Mouse (Mus musculus): ENCODE results near the gene Epn1. TPM values are rescaled to one million over a fixed set of nuclear protein-coding genes. Genes with fewer than 3 reads are reported as not detected.
A peak's percentile ranks its signal among the peaks of the same experiment; 100 is the strongest.
"Not testable (repeated sequence)": the region's sequence is repeated elsewhere in the genome, so short reads cannot be mapped to it uniquely, and the experiment has no call there.

The Epn1 gene
- polyA plus RNA-seq, 1 experiment from 2014 or later: 71.3 TPM

DNA sequence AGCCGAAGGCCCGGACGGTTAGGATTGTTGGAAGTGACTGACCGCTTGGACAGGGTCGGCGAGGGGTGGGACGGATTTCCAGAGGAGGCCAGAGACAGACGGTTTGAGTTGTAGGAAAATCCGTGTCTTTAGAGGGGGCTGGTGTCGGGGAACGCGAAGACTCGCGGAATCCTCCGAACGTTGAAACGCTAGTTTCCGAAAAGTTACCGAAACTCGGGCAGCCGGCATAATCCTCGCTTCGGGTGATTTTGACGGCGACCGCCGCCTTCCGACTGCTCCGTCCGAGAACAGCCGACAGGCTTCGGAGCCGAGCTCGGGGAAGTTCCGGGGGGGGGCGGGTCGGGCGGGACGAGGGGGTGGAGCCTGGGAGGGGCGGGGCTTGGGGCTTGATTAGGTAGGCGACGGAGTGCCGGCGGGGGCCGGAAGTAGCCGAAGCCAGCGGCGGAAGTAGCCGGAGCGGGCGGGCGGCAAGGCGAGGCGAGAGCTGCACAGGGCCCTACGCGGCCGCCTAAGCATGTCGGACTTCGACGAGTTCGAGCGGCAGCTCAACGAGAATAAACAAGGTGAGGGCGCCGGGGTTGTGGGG is 18.2 kb upstream of the Epn1 start, which contains the start of gene U2af2:
Gene U2af2, plus strand, starts transcription at position 370 of the 586 bp plus-strand sequence.
- Histone ChIP-seq H3K4me1 (ENCODE audit: control insufficient read depth, insufficient read depth, low read length) (peaks cover 23% of the 10 kb centered on the region), H3K27ac (ENCODE audit: low read depth, low read length) (peak within 1 kb of the TSS; percentile 98), H3K36me3 (ENCODE audit: control insufficient read depth, insufficient read depth, low read length) (peaks cover 13% of the 10 kb centered on the region), H3K4me3 (ENCODE audit: low read depth, low read length) (peak within 1 kb of the TSS; percentile 77), H3K27me3 (replicated peaks; ENCODE audit: control insufficient read depth, insufficient read depth, low read length) (peaks cover 13% of the 10 kb centered on the region; the same call in 1 of the 2 replicates), H3K4me2 (ENCODE audit: low read length) (peak within 1 kb of the TSS; percentile 73), H3K9me3 (replicated peaks; ENCODE audit: control insufficient read depth, low read length) (no peaks in the 10 kb centered on the region), H3K9ac (ENCODE audit: low read length) (peak within 1 kb of the TSS; percentile 93)
- WGBS: under 1% methylated on average over 58 of the region's 65 CpGs
- ATAC-seq: peak; percentile 81
- peak; percentile 95 for DNase-seq (ENCODE audit: low spot score)

DNA sequence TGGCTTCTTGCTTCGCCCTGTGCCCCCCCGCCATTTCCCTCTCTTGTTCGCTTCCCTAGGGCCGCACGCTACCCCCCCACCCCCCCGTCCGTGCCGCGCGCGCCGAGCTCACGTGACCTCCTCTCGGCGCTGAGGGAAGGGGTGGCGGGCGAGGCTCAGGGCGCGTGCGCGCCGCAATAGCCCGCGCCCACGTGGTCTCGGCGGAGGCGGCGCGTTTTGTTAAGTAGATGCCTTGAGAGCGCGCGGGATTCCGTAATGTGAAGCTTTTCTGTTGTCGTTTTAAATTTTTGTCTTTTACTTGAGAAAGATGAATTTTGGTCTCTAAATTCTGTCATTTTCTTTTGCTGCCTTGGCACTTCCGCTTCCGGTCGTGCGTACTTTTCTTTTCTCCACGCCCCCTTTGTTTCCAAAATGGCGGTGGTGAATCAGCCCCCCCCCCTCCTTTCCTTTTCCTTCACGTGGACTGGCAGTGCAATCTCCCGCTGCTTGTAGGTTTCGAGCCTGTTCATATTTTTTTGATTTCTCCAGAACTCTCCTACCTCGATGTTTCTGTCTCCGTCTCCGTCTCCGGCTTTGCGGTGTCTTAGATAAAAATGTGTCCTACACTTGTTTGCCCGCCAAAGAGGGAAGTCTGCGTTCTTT is 17.6 kb upstream of the Epn1 start:
- H3K9ac ChIP-seq (ENCODE audit: low read length): peak overlapping the region; percentile 93
- peak overlapping the region; percentile 77 for H3K4me3 ChIP-seq (ENCODE audit: low read depth, low read length)
- H3K9me3 ChIP-seq (replicated peaks; ENCODE audit: control insufficient read depth, low read length): no peaks in the 10 kb centered on the region
- DNase-seq (ENCODE audit: low spot score) (peak; percentile 94), ATAC-seq (peak; percentile 45)
- peaks cover 19% of the 10 kb centered on the region for H3K4me1 ChIP-seq (ENCODE audit: control insufficient read depth, insufficient read depth, low read length)
- peaks cover 7% of the 10 kb centered on the region; the same call in 1 of the 2 replicates for H3K27me3 ChIP-seq (replicated peaks; ENCODE audit: control insufficient read depth, insufficient read depth, low read length)
- H3K27ac ChIP-seq (ENCODE audit: low read depth, low read length): peak overlapping the region; percentile 98
- under 1% methylated on average over 45 of the region's 51 CpGs for WGBS
- H3K36me3 ChIP-seq (ENCODE audit: control insufficient read depth, insufficient read depth, low read length): peaks cover 19% of the 10 kb centered on the region
- peak overlapping the region; percentile 73 for H3K4me2 ChIP-seq (ENCODE audit: low read length)

DNA sequence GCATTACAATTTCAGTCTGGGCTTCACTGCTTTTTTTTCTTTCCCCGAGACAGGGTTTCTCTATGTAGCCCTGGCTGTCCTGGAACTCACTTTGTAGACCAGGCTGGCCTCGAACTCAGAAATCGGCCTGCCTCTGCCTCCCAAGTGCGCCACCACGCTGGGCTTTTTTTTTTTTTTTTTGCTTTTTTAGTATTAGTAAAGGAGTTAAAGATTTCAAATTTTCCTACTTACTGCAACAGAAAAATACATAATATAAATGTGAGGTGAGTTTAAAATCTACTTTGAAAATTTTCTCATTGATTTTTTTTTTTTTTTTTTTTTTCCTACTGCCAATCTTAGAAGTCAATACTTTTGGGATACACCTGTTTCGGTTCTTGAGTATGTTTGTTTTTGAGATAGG is 15.1 kb upstream of the Epn1 start:
- H3K27ac ChIP-seq (ENCODE audit: low read depth, low read length): no peak overlapping the region
- WGBS: 95% methylated on average over 6 of the region's 6 CpGs
- H3K36me3 ChIP-seq (ENCODE audit: control insufficient read depth, insufficient read depth, low read length): peaks cover 43% of the 10 kb centered on the region
- DNase-seq (ENCODE audit: low spot score) (no peak), ATAC-seq (no peak)
- H3K9ac ChIP-seq (ENCODE audit: low read length): no peak overlapping the region
- H3K27me3 ChIP-seq (replicated peaks; ENCODE audit: control insufficient read depth, insufficient read depth, low read length): no peaks in the 10 kb centered on the region
- no peak overlapping the region for H3K4me3 ChIP-seq (ENCODE audit: low read depth, low read length)
- no peak overlapping the region for H3K4me2 ChIP-seq (ENCODE audit: low read length)
- peaks cover 15% of the 10 kb centered on the region for H3K4me1 ChIP-seq (ENCODE audit: control insufficient read depth, insufficient read depth, low read length)
- no peaks in the 10 kb centered on the region for H3K9me3 ChIP-seq (replicated peaks; ENCODE audit: control insufficient read depth, low read length)

DNA sequence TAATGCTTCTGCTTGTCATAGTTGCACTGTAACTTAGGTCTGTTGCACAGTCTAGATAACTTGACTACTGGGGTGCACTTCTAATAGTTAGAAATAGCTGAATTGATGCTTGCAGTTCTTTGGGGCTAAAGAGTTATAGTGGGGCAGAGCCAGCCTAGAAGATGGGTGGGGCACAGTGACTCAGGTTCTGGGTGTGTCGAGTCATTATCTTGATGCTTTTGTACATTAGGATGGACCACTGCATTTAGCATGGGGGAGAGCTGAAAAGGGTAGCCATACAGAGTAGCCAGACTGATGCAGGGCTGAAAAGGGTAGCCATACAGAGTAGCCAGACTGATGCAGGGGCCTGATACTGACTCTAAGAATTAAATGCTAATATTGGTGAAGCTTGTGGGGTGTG is 6.4 kb upstream of the Epn1 start:
- no peak overlapping the region for H3K27ac ChIP-seq (ENCODE audit: low read depth, low read length)
- DNase-seq (ENCODE audit: low spot score): no peak
- H3K27me3 ChIP-seq (replicated peaks; ENCODE audit: control insufficient read depth, insufficient read depth, low read length): no peaks in the 10 kb centered on the region
- no peaks in the 10 kb centered on the region for H3K4me1 ChIP-seq (ENCODE audit: control insufficient read depth, insufficient read depth, low read length)
- H3K36me3 ChIP-seq (ENCODE audit: control insufficient read depth, insufficient read depth, low read length): peaks cover 98% of the 10 kb centered on the region
- no peak overlapping the region for H3K9ac ChIP-seq (ENCODE audit: low read length)
- ATAC-seq: no peak
- WGBS: 91% methylated on average over 1 of the region's 1 CpGs
- no peaks in the 10 kb centered on the region for H3K9me3 ChIP-seq (replicated peaks; ENCODE audit: control insufficient read depth, low read length)
- H3K4me2 ChIP-seq (ENCODE audit: low read length): no peak overlapping the region
- H3K4me3 ChIP-seq (ENCODE audit: low read depth, low read length): no peak overlapping the region

DNA sequence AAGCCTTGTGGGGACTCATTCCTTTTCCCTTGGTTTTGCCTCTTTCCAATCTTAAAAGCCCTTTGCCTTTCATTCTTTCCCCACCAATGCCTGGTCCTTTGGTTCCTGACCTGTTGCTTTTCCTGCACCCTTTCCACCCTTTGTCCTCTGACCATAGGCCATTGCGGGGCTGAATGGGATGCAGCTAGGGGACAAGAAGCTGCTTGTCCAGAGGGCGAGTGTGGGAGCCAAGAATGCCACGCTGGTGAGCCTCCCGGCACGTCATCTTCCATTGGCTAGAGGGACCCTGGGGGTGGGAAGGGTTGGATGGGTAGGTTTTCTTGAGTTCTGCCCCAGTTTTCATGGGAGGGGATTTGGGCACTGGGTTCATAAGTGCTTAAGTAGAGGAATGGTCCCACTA is 5.1 kb upstream of the Epn1 start:
- Histone ChIP-seq H3K27ac (ENCODE audit: low read depth, low read length) (no peak overlapping the region), H3K9me3 (replicated peaks; ENCODE audit: control insufficient read depth, low read length) (no peaks in the 10 kb centered on the region), H3K4me3 (ENCODE audit: low read depth, low read length) (no peak overlapping the region), H3K4me2 (ENCODE audit: low read length) (no peak overlapping the region), H3K36me3 (ENCODE audit: control insufficient read depth, insufficient read depth, low read length) (peaks cover 90% of the 10 kb centered on the region), H3K4me1 (ENCODE audit: control insufficient read depth, insufficient read depth, low read length) (no peaks in the 10 kb centered on the region), H3K9ac (ENCODE audit: low read length) (no peak overlapping the region), H3K27me3 (replicated peaks; ENCODE audit: control insufficient read depth, insufficient read depth, low read length) (no peaks in the 10 kb centered on the region)
- no peak for DNase-seq (ENCODE audit: low spot score)
- 94% methylated on average over 5 of the region's 5 CpGs for WGBS
- ATAC-seq: no peak

DNA sequence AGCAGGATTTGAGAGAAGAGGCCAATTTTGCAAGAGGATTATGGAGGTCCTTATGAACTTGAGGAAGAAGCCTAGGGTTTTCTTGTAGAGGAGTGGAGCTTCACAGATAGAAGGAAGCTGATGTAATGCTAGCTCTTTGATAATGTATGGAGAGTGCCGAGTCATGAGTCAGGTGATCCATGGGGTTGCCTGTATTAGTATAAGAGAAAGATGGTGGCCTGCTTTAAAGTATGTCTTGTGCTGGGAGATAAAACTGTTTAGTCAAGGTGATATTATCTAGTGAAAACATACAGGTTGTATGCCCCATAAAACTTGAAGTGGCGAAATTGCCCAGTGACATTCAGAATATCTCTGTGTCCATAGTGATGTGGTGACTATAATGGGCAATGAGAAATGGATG is 3.1 kb upstream of the Epn1 start:
- 88% methylated on average over 2 of the region's 2 CpGs for WGBS
- Histone ChIP-seq H3K27ac (ENCODE audit: low read depth, low read length) (no peak overlapping the region), H3K4me1 (ENCODE audit: control insufficient read depth, insufficient read depth, low read length) (peaks cover 12% of the 10 kb centered on the region), H3K27me3 (replicated peaks; ENCODE audit: control insufficient read depth, insufficient read depth, low read length) (no peaks in the 10 kb centered on the region), H3K9me3 (replicated peaks; ENCODE audit: control insufficient read depth, low read length) (no peaks in the 10 kb centered on the region), H3K9ac (ENCODE audit: low read length) (no peak overlapping the region), H3K36me3 (ENCODE audit: control insufficient read depth, insufficient read depth, low read length) (peaks cover 72% of the 10 kb centered on the region), H3K4me2 (ENCODE audit: low read length) (no peak overlapping the region), H3K4me3 (ENCODE audit: low read depth, low read length) (no peak overlapping the region)
- DNase-seq (ENCODE audit: low spot score) (no peak), ATAC-seq (no peak)

DNA sequence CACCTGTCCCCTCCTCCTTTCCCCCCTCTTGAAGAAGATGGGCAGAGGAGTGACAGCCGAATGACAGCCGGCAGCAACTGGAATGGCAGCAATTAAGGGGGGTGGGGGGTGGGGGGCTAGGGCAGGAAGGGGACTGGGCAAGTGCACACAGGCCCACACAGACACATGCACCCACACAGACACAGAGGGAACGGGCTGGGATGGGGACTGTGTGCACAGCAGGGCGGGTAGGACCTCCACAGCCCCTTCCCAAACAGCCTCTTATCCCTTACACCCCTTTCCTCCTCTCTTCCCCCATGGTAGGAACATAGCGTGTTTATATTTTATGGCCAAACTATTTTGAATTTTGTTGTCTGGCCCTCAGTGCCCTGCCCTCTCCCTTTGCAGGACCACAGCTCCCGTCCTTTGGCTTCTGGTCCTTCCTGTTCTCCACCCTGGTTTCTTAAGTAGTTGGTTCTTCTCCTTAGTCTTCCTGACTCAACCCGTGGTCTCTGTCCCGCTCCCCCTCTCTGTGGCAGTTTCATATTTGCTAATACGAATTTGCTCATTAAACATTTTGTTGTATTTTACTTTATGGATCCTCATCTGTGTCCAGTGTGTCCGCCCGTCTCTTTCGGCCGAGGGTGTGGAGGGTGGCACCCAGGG is 548 bp upstream of the Epn1 start:
- peak overlapping the region; percentile 36; the same call in 1 of the 2 replicates for H3K27ac ChIP-seq (ENCODE audit: low read depth, low read length)
- peak overlapping the region; percentile 84 for H3K4me2 ChIP-seq (ENCODE audit: low read length)
- peaks cover 62% of the 10 kb centered on the region for H3K36me3 ChIP-seq (ENCODE audit: control insufficient read depth, insufficient read depth, low read length)
- not testable (repeated sequence) for H3K9ac ChIP-seq (ENCODE audit: low read length); H3K27me3 ChIP-seq (replicated peaks; ENCODE audit: control insufficient read depth, insufficient read depth, low read length); H3K9me3 ChIP-seq (replicated peaks; ENCODE audit: control insufficient read depth, low read length); DNase-seq (ENCODE audit: low spot score)
- peaks cover 15% of the 10 kb centered on the region for H3K4me1 ChIP-seq (ENCODE audit: control insufficient read depth, insufficient read depth, low read length)
- peak overlapping the region; percentile 99 for H3K4me3 ChIP-seq (ENCODE audit: low read depth, low read length)
- 45% methylated on average over 9 of the region's 13 CpGs for WGBS
- peak; percentile 32 for ATAC-seq

DNA sequence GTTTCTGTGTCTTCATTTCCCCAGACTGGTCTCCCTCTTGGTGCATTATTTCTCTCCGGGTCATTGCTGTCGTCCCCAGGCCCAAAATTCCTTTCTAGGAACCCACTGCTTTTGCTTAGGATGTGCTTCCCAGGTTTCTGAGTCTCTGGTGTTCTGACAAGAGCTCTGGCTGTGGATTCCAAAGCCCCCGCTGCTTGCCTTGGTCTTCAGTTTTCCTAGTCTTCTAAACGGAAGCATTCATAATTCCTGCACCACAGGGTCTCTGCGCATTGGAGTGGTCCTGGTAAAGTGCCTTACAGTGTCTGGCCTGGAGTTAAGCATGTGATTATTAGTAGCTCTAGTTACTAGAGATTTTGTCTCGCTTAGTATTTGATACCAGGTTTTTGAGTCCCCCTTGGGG is 780 bp downstream of the Epn1 start:
- Histone ChIP-seq H3K36me3 (ENCODE audit: control insufficient read depth, insufficient read depth, low read length) (peaks cover 61% of the 10 kb centered on the region), H3K9ac (ENCODE audit: low read length) (peak overlapping the region; percentile 97), H3K4me1 (ENCODE audit: control insufficient read depth, insufficient read depth, low read length) (peaks cover 15% of the 10 kb centered on the region), H3K4me2 (ENCODE audit: low read length) (peak overlapping the region; percentile 84), H3K27me3 (replicated peaks; ENCODE audit: control insufficient read depth, insufficient read depth, low read length) (no peaks in the 10 kb centered on the region), H3K27ac (ENCODE audit: low read depth, low read length) (peak overlapping the region; percentile 84), H3K9me3 (replicated peaks; ENCODE audit: control insufficient read depth, low read length) (no peaks in the 10 kb centered on the region), H3K4me3 (ENCODE audit: low read depth, low read length) (peak overlapping the region; percentile 99)
- WGBS: 22% methylated on average over 6 of the region's 6 CpGs
- ATAC-seq (no peak), DNase-seq (ENCODE audit: low spot score) (no peak)

DNA sequence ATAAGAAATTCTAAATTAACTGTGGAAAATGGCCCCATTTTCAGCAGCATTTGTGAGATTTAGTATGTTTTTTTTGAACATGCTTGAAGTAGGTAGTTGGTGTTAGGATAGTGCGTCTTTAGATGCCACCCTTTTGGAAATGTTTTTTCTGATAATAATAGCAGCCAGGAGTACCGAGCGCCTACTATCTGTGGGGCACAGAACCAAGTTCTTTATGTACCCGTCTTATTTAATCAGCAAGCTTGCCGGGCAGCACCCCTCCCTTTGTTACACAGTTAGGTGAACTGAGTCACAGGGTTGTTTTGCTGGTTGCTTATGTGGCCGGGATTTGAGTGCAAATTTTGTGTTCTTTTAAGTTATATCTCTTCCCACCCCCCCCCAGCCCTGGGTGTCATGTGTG is 1.2 kb downstream of the Epn1 start:
- WGBS: 75% methylated on average over 6 of the region's 6 CpGs
- Histone ChIP-seq H3K9me3 (replicated peaks; ENCODE audit: control insufficient read depth, low read length) (no peaks in the 10 kb centered on the region), H3K4me1 (ENCODE audit: control insufficient read depth, insufficient read depth, low read length) (peaks cover 15% of the 10 kb centered on the region), H3K4me3 (ENCODE audit: low read depth, low read length) (peak overlapping the region; percentile 99), H3K4me2 (ENCODE audit: low read length) (peak overlapping the region; percentile 84), H3K27me3 (replicated peaks; ENCODE audit: control insufficient read depth, insufficient read depth, low read length) (no peaks in the 10 kb centered on the region), H3K27ac (ENCODE audit: low read depth, low read length) (no peak overlapping the region), H3K36me3 (ENCODE audit: control insufficient read depth, insufficient read depth, low read length) (peaks cover 57% of the 10 kb centered on the region), H3K9ac (ENCODE audit: low read length) (peak overlapping the region; percentile 97)
- DNase-seq (ENCODE audit: low spot score) (no peak), ATAC-seq (no peak)
